8 mouse cellular contexts compared by ENCODE assay signal in genomic region chr10:40125200-40125599, GRCm38 (mm10). TPM values are rescaled to one million over a fixed set of nuclear protein-coding genes. Genes with fewer than 3 reads are reported as not detected.
DNase-seq lines count a peak whose midpoint lies in the region; ATAC-seq and TF ChIP-seq lines count a peak whose summit lies in the region.
"Had no signal": no experiment of that assay in that cellular context is flagged by ENCODE, and none has a peak within 500 bp of the region (broad histone marks: within the 10 kb centered on the region; RNA-seq: fewer than 3 reads in every experiment).

No protein-coding gene starts in this region.

- DNase-seq in 416B (ENCODE audit: low read depth) = peak; percentile 79
- peak; percentile 53 to 56 for DNase-seq in heart, adult 9 months (ENCODE audit: low spot score in 2 of 2)
- peak; percentile 43 for DNase-seq in lung, adult 2 months
- no peak for DNase-seq in midbrain, postnatal 0 days (ENCODE audit: low spot score)
- no peak for DNase-seq in left cerebral cortex, adult 11 months (ENCODE audit: low spot score)
- no peak for DNase-seq in left cerebral cortex, postnatal 36 days (ENCODE audit: low spot score in 2 of 2)

- no peak overlapping the region for H3K27ac ChIP-seq in midbrain, postnatal 0 days (ENCODE audit: low read depth, low read length)

- no peak overlapping the region for H3K4me3 ChIP-seq in lung, adult 2 months (replicated peaks; ENCODE audit: extremely low read depth, low read depth, low read length)
- H3K4me3 ChIP-seq in midbrain, postnatal 0 days (ENCODE audit: low read depth, low read length) = no peak overlapping the region

- H3K4me2 ChIP-seq in midbrain, postnatal 0 days (ENCODE audit: low read depth, low read length, poor library complexity, severe bottlenecking) = no peak overlapping the region
- H3K4me2 ChIP-seq: midbrain, embryonic 11.5 days had no signal

- no peaks in the 10 kb centered on the region for H3K27me3 ChIP-seq in midbrain, postnatal 0 days (ENCODE audit: insufficient read depth, low read length)

- H3K4me1 ChIP-seq in lung, adult 2 months (ENCODE audit: control insufficient read depth, insufficient read depth, low read length) = peaks cover 2% of the 10 kb centered on the region
- H3K4me1 ChIP-seq in midbrain, postnatal 0 days (ENCODE audit: insufficient read depth, low read length) = no peaks in the 10 kb centered on the region

- intact Hi-C loops in left cerebral cortex, postnatal 36 days (cut with DNase I) = no loop called here

- TF ChIP-seq CTCF in lung, adult 2 months (IDR thresholded peaks at IDR 0.05; ENCODE audit: insufficient read depth, low read length) = no peak
- no peak for TF ChIP-seq CTCF in midbrain, postnatal 0 days (IDR thresholded peaks at IDR 0.05)

- no peaks in the 10 kb centered on the region for H3K36me3 ChIP-seq in midbrain, postnatal 0 days (ENCODE audit: insufficient read depth, low read length)

- no peaks in the 10 kb centered on the region for H3K9me3 ChIP-seq in midbrain, postnatal 0 days (ENCODE audit: low read length)

- peak; percentile 77 for ATAC-seq in CD4-positive, CD25-positive, alpha-beta regulatory T cell, adult 4 months
- no peak for ATAC-seq in midbrain, postnatal 0 days (ENCODE audit: low FRiP score)

- TF ChIP-seq POLR2A in lung, adult 2 months (IDR thresholded peaks at IDR 0.05; ENCODE audit: borderline replicate concordance, extremely low read depth, low read depth, low read length) = peak; percentile 13; the same call in 1 of the 2 replicates

- no peak overlapping the region for H3K9ac ChIP-seq in midbrain, postnatal 0 days (replicated peaks; ENCODE audit: low read length, poor library complexity, severe bottlenecking)

- WGBS in lung, adult 2 months = 51% methylated on average over 9 of the region's 9 CpGs
- 87% methylated on average over 9 of the region's 9 CpGs for WGBS in midbrain, postnatal 0 days

RNA-seq across cellular contexts. Expression of gene Slc16a10, which starts 16.9 kb away (rescaled TPM):
- 1 to 10 TPM; 2.5 to 3.0 TPM for polyA plus RNA-seq in CD4-positive, CD25-positive, alpha-beta regulatory T cell, adult 4 months (2017; shearing (Covaris generic))
- 11.3 and 20.7 TPM in 2 replicates for polyA plus RNA-seq in lung, adult 2 months (2012; rRNA removed)
- 2.1 and 2.2 TPM in 2 replicates for total RNA-seq in midbrain, postnatal 0 days (2014; rRNA removed)
- polyA plus RNA-seq in midbrain, postnatal 0 days (2015; fragmentation: Nextera tagmentation; extraction: Ambion mirVana) = 2.0 and 2.2 TPM in 2 replicates
- 1 to 10 TPM; 2.6 to 3.1 TPM for total RNA-seq in left cerebral cortex, postnatal 36 days (2021)

Comparison
In these comparisons a context has a peak if more than half of its experiments do, and no peak if none do; other contexts are left out.
1. DNase-seq: peak in 416B (single experiment), heart, adult 9 months (2 of 2) and lung, adult 2 months (single experiment); none in midbrain, postnatal 0 days (single experiment), left cerebral cortex, adult 11 months (single experiment) and left cerebral cortex, postnatal 36 days (0 of 2).